Mouse (Mus musculus) lung, postnatal 14 days (tissue): ENCODE measurements at regions not wholly inside any gene's neighbourhood (a gene's known extent, or its start where the extent isn't known, plus 50 kb on each side); places are given as distances from the start of the nearest gene placed in this dataset.

Experiments used
- DNase-seq: peaks from one replicate; pipeline ENCODE4 v3.0.0; 2021

- no peak for DNase-seq
Observed at GRCm38 (mm10) chr13:35482340-35482739, 177.3 kb upstream of the Cdyl start.

- peak; percentile 58 for DNase-seq
Observed at GRCm38 (mm10) chr13:35486125-35486524, 173.5 kb upstream of the Cdyl start.

- DNase-seq, result no peak
Observed at GRCm38 (mm10) chr13:35499776-35500175, 159.9 kb upstream of the Cdyl start.

- no peak for DNase-seq
Observed at GRCm38 (mm10) chr13:35500891-35501290, 158.7 kb upstream of the Cdyl start.

- no peak for DNase-seq
Observed at GRCm38 (mm10) chr13:35501351-35502146, 158.1 kb upstream of the Cdyl start.

- no peak for DNase-seq
Observed at GRCm38 (mm10) chr13:35502147-35502522, 157.5 kb upstream of the Cdyl start.

GRCm38 (mm10) chr13:35503362-35503821 is 156.2 kb upstream of the Cdyl start:
- peak; percentile 5 for DNase-seq

- peak; percentile 22 for DNase-seq
Observed at GRCm38 (mm10) chr13:35507195-35507594, 152.4 kb upstream of the Cdyl start.

GRCm38 (mm10) chr13:35512029-35512507 is 147.6 kb upstream of the Cdyl start:
- no peak for DNase-seq

GRCm38 (mm10) chr13:35513120-35513519 is 146.5 kb upstream of the Cdyl start:
- DNase-seq, result no peak

GRCm38 (mm10) chr13:35515291-35515690 is 144.3 kb upstream of the Cdyl start:
- no peak for DNase-seq

GRCm38 (mm10) chr13:35517692-35518091 is 141.9 kb upstream of the Cdyl start:
- DNase-seq, result no peak

- no peak for DNase-seq
Observed at GRCm38 (mm10) chr13:35522272-35522671, 137.4 kb upstream of the Cdyl start.

GRCm38 (mm10) chr13:35529577-35529976 is 130.1 kb upstream of the Cdyl start:
- DNase-seq, result no peak

GRCm38 (mm10) chr13:35537106-35537505 is 122.5 kb upstream of the Cdyl start:
- no peak for DNase-seq

GRCm38 (mm10) chr13:35537936-35538335 is 121.7 kb upstream of the Cdyl start:
- peak; percentile 1 for DNase-seq

- DNase-seq, result no peak
Observed at GRCm38 (mm10) chr13:35540433-35540832, 119.2 kb upstream of the Cdyl start.

GRCm38 (mm10) chr13:35541053-35541452 is 118.6 kb upstream of the Cdyl start:
- DNase-seq, result no peak

- DNase-seq, result no peak
Observed at GRCm38 (mm10) chr13:35564006-35564405, 95.6 kb upstream of the Cdyl start.

GRCm38 (mm10) chr13:35581616-35582015 is 78.0 kb upstream of the Cdyl start:
- DNase-seq, result no peak

GRCm38 (mm10) chr13:35598003-35598402 is 61.6 kb upstream of the Cdyl start:
- DNase-seq, result no peak

- no peak for DNase-seq
Observed at GRCm38 (mm10) chr13:35601560-35602135, 58.0 kb upstream of the Cdyl start.

GRCm38 (mm10) chr13:35603080-35603479 is 56.6 kb upstream of the Cdyl start:
- no peak for DNase-seq

- peak; percentile 40 for DNase-seq
Observed at GRCm38 (mm10) chr13:35604061-35604460, 55.6 kb upstream of the Cdyl start.
